Mouse (Mus musculus) adrenal gland, adult 2 months (tissue): ENCODE results near the gene Dicer1. TPM values are rescaled to one million over a fixed set of nuclear protein-coding genes. Genes with fewer than 3 reads are reported as not detected.
A peak's percentile ranks its signal among the peaks of the same experiment; 100 is the strongest.
"Not testable (repeated sequence)": the region's sequence is repeated elsewhere in the genome, so short reads cannot be mapped to it uniquely, and the experiment has no call there.

Experiments
- DNase-seq: peaks from one replicate; pipeline ENCODE4 v3.0.0; 2021
- polyA plus RNA-seq: library from polyadenylated mRNA; depleted of rRNA; stranded (reverse); fragments of >200 nt; gene quantifications from 2 replicates; pipeline ENCODE4 v1.2.3, GENCODE M21; 2012
- total RNA-seq, 2 experiments: library from RNA; stranded (reverse); gene quantifications; 2 replicates each; pipeline ENCODE4 v1.2.3; 2021

Dicer1 gene
- total and polyA plus RNA-seq, 3 experiments: 4.3 to 53.0 (median 33.6) TPM

DNA sequence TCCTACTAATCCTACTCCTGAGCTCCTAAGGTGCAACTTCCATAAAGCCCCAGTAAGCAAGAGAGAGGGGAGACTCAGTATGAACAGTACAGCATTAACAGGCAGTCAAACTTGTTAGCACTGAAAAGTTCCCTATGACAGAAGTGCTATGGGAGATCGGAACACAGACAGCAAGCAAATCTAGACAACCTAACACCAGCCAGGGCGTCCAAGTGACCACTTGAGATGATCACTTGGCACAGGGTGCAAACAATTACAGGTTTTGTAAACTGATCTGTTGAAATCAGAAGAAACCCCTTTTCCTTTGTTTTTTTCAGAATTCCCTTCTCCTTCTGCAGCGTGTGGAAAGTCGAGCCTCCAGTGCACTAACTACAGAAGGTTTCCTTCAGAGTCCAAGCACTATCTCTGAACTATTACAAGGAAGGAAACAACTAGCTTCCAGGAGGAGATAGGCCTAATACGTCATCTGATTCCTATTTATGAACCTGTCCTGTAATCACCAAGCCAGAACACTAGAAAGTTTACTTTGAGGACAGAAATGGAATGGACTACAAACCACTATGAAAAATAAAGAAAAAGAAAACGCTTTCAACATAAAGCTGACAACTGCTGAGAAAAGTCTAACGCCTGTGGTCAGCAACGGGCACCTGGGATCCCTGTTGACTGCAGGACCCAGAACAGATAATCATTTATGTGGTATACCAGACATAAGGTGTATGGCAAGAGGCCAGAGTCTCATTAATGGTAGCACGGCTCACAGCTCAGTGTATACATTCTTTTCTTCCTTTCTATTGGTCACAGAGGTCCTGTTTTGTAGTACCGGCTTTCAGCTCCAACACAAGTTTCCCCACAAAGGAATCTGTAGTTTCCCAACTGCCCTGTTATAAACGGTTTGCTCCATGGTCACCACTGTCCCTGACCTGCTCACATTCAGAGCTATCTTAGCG, 10.6 kb downstream of the Dicer1 start:
- no peak for DNase-seq

DNA sequence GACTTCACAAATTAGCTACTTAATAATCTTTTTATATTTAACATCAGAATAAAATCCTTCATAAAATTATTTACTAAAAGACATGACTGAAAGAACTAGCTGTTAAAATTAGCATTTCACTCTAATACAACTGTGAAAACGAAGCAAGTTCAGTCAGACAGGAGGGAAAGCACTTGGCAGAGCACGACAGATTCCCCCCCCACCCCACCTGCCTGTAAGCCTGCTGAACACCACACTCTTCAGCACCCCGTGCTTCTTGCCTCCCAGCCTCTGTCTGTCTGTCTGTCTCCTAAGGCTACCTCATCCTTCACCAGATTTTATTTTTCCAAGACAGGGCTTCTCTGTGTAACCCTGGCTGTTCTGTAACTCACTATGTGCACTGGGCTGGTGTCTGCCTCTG, 12.8 kb downstream of the Dicer1 start:
- DNase-seq: no peak

DNA sequence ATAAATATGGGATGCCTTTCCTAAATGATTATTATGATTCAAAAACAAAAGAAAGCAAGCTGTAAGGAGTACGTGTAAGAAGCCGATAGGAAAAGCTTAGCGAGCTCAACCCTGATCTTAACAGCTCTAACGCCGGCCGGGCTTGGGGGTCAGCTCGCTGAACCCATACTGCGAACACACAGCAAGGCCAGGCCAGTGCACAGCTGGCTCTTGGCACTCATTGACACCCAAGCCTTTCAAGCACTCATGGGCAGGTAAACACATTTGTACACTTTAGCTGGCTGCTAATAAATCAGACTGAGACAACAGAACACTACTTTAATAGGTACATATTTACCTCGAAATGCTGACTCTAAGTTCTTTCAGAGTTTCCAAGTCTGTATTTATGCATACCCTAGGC, 13.3 kb downstream of the Dicer1 start:
- DNase-seq: no peak

DNA sequence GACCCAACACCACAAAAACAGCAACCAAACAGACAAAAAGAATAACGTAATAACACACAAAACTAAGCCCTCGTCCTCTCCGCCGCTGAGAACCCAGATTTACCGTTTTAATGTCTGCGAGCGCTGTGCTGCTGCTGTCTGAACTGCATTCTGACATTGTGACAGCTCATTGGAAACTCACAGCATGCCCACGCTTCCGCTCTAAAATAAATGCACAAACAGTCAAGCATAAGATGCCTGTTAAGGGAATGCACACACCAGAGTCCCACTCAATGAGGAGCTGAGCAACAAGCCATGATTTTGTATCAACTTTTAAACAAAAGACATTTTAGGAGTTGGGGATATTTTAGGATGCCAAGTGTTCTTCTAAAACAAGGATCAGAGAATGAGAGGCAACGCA, 14.1 kb downstream of the Dicer1 start:
- DNase-seq: no peak

DNA sequence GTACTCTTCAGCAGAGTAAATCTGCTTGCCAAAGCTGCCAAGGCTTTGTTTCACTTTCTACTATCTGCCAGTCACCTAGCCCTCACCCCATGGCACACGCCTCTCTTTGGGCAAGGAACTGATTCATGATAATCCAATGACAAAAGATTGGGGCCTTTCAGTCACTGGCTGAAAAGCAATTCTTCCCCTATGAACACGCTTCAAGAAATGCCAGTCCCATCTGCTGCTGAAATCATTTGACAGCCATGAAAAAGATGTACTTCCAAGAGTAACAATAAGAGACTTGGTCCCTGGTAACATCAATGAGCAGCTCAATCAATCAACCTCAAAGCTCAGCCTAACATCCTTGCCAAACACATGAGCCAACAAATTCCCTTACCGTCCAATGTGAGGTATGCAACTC, 15.8 kb downstream of the Dicer1 start:
- DNase-seq: peak; percentile 46

DNA sequence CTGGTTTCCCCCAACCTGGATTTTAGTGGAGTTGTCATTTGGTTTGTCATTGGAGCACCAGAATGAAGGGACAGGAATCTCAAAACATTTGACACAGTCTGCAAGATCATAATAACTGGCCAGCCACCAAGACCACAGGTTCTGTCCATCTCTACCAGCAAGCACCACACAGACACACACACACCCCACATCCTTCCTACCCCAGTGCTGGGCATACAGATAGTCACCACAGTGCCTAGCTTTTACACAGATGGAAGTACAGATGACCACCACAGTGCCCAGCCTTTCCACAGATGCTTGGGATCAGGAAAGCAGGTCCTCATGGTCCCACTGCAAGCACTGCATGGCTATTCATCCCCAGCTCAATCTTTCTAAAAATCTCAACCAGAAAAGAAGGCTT, 18.6 kb downstream of the Dicer1 start:
- no peak for DNase-seq

DNA sequence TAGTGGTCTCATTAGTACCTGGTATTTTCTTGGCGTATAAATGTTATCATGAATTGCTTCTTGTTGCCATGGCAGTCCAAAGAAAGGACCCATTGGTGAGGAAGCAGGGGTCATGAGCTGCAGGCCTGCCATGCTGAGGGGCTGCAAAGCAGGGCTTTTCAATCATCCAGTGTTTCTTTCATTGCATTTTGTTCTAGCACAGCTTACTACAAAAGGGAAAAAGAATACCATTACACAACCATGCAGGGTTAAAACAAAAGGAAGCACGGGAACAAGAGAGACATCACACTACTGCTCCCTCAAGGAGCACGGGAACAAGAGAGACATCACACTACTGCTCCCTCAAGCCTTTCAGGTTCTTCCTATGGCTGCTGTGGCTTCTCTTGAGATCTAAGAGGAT, 20.0 kb downstream of the Dicer1 start:
- no peak for DNase-seq

DNA sequence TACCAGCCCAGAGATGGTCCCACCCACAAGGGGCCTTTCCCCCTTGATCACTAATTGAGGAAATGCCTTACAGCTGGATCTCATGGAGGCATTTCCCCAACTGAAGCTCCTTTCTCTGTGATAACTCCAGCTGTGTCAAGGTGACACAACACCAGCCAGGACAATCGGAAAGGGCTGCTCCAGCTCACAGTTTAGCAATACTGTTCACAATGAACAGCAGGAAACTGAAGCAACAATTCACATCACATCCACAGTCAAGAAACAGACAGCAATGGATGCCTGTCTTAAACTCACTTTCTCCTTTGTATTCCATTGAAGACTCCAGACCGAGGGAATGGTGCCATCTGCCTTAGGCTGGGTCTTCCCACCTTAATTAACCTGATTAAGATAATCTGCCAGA, 25.3 kb downstream of the Dicer1 start:
- DNase-seq: not testable (repeated sequence)

DNA sequence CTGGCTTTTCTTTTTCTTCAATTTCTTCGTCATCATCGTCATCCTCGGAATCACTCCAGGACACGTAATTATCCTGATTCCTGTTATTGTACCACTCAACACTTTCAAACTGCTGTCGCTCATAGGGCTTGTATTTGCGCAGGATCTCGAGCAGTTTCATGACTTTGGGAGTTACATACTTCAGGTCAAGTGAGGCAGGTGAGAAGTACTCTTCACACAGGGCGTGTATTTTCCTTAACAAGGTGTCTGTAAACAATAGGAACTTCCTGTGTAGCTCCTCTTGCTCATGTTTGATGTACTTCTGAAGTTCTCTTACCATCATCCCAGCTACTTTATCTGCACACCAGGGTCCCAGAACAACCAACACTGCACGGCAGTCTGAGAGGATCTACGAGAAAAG, 29.7 kb downstream of the Dicer1 start:
- no peak for DNase-seq

DNA sequence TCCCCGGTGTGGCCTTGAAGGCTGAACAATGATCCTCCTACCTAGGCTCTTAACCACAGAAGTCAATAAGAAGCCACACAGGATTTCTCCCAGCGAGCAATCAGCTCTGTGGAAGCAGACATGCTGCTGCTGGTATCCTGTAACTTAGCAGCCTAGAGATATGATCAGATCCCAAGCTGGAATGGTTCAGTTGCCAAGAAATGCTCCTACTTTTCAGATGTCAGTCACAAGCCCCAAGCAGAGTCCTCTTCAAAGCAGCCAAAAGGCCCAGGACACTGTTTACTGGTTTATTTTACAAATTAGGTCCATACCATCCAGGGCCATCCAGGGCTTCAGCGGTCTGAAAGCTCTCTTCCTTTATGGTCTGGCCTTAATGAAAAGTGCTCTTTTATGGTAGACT, 30.7 kb downstream of the Dicer1 start:
- DNase-seq: no peak

DNA sequence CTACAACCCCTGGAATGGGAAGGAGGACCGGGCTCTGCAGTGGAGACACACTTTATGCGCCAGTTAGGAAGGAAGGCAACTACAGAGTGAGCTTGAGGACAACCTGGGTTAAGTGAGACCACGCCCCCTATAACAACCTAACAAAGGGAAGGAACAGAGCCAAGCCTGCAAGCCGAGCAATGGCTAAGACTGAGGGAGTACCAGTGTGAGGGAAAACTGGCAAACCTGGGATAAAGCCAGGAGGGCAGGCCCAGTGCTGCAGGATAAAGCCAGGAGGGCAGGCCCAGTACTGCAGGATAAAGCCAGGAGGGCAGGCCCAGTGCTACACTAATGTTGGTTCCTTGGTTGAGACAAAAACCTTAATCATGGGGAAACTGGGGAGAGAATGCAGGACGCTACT, 32.8 kb downstream of the Dicer1 start:
- no peak for DNase-seq

DNA sequence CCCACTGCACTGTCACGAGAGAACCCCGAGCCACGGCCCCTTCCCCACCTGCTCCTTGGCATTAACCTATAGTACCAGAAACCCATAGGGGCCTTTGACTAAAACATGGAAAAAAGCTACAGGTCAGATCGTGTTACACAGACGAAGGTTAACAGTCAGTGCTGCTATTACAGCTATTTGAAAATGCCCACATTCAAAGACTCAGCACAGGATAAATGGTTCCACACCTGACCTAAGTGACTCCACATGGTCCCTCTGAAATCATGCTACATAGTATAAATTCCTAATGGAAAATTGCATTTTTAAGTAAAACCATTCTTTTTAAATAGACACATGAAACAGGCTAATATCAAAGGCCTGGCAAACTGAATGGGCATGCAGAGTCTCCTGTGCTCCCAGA, 35.3 kb downstream of the Dicer1 start:
- DNase-seq: no peak

DNA sequence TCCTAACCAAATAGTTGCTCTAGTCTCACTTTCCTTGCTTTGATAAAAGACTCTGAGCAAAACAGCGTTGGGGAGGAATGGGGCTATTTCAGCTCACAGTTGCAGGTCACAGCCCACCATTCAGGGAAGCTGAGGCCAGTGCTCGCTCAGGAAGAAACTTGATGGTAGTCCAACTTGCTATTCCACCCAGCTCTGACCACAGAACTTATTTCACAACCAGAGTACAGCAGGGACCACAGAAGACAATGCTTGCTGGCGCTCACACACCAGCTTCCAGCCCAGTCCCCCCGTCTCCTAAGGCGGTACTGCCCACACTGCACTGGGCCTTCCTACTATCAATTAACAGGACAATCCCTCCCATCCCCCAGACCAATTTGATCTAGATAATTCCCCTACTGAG, 36.3 kb downstream of the Dicer1 start:
- DNase-seq: no peak

DNA sequence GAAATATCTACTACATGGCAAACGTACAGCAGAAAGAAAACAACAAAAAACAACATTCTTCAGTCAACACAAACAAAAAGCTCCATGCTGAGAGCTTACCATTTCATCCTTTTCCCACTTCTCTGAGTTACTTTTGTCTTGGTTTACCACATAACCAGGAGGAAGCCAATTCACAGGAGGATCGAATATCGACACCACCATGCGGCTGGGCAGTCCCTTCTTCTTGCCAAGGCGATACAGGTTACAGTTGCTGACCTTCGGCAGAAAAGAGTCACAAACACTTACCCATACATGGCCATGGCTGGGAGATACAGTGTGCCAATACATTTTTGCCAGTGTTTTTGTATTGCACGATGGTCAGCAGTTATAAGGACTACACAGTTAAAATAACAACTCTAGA, 51.5 kb downstream of the Dicer1 start:
- DNase-seq: no peak

DNA sequence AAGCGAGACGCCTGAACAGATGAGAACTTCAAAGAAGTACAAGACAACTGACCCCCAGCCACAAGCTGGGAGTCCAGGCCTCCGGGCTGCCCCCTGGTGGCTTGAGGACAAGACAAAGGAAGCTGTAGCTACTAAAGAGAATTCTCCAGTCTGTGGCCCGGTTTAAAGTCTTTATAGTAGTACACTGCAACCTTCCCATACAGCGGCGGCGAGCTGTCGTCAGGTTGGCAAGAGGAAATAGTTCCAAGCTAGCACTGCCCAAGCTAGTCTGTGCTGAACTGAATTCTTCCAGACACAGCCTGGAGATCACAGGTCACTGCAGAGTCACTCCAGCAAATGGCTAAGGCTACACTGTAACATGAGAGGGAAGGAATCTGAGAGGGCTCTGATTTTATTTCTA, 52.0 kb downstream of the Dicer1 start:
- DNase-seq: peak; percentile 40

DNA sequence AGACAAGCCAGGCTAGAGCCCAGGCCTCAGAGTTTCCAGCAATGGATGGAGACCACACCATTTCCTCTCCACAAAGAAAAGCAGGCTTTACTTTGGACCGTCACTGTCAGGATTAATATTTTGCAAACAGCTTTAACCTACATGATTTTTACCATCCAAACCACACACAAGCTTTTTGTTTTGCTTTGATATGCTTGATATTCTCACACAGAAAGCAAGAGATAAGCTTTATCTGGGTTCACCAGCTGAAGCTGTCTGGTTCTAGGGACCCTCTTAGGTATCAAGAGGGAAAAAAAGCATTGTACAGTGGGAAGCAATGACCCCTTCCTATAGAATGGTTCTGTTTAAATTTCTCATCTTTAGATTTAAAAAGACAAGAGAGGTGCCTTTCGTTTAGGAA, 56.2 kb downstream of the Dicer1 start:
- DNase-seq: no peak

DNA sequence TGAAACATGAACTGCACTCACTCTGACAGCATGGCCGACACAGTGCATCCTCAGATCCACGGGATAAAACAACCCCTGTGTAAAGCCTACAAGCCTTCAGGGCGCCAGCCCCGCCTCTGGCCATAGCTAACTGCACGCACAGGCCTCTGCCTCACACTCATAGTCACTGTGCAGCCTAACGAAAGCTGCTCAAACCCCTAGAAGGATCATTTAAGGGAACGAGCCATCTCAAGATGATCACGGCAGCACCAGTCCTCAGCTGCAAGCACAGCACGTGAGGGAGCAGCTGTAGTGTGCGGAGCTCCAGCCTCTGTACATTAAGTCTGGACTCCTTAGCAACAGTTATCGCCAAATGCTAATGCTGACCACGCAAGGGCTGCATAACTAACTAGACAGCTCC, 58.9 kb downstream of the Dicer1 start:
- DNase-seq: no peak

DNA sequence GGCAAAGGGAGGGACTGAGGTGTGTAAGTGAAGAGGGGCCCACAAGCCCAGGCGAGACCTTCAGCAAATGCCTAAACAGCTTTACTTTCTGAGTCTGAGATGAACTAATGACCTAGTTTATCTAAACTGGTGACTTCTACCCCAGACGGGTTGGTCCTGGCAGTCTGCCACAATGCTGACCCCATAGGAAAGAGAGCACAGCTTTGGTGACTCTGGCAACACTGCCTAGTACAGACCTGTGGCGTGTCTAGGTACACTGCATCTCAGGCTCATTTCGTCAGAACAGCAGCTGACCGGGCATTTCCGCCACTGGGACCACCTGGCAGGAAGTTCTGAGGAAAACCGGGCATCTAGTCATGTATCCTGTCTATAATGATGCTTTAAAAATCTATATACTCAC, 61.3 kb downstream of the Dicer1 start:
- DNase-seq: no peak

DNA sequence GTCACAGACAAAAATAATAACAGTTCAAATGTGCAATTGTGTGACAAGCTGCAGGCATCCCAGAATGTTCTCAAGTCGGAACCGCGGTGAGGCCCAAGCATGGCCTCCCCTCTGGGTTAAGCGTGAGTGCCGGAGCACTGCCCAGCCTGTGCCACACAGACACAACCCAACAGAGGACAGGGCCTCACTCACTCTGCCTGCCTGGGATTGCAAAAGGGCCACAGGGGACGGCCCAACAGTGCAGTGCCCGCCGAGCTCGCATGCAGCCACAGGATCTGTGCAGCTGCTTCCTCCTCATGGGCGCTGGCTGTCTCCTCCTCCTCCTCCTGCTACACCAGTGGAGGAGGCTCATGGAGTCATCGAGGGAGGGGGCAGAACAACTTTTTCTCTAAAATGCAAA, 62.9 kb downstream of the Dicer1 start:
- DNase-seq: no peak

DNA sequence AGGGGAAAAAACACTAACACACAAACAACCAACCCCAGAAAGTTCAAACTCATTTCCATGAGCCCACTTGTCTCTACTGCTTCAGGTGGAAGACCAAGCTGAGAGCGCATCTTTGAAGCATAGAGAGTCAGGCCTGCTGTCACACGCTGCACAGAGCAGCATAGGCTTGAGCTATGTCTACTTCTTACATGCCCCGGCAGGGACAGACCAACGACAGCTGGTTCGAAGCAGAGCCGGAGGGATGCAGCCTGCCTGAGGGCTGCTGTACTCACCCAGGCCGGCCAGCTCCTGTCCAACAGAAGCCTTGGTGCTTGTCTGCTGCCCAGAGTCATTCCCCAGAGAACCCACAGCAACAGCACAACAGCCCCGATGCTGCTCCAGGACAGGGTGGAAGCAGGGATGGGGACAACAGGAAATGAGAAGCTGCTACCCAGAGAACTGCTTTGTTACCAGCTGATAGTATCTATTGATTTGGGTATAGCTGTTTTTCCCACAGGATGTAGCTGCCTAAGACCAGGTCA, 67.3 kb downstream of the Dicer1 start:
- DNase-seq: no peak

DNA sequence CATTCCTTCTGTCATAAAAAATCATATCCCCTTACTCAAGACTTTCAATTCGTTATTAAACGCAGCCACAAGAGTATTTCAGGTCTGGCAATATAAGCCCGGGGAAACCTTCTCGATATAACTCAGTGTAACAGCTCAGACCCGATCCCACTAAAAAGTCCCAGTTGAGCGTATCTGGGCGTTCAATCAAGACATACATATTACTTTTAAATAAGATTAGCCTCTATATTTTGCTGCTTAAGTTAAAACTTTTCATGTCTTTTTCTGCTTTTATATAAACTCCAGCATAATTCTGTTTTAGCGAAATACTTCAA, 72.0 kb downstream of the Dicer1 start:
- DNase-seq: no peak

DNA sequence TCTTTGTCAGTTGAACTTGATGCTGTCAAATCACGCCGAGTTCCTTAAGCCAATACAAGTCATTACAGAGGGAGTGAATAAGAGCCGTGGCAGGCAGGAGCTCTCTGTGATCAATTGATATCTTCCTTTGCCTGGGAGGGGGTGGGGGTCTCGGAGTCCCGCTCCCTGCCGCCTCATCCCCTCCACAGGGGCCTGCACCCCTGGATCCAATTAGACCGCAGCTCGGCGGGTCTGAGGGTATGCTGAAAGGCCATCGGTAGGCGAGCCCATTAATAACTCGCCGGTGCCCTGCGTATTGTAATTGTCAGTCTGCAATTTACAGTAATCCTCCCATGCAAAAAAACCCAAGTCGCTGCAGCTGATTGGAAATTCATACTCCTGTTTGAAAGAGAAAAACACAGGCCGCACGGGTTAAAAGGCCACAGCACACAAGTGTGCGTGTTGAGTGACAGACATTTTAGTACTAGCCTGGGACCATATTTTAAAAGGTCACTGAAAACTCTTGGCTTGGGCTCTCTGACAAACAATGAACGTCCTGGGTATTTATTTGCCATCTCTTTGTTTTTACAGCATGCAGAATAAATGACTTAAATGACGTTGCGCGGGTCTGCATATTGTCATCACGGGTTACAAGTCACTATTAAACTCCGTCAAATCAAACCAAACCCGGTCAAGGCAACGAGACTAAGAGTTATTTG, 72.5 kb downstream of the Dicer1 start:
- DNase-seq: no peak

DNA sequence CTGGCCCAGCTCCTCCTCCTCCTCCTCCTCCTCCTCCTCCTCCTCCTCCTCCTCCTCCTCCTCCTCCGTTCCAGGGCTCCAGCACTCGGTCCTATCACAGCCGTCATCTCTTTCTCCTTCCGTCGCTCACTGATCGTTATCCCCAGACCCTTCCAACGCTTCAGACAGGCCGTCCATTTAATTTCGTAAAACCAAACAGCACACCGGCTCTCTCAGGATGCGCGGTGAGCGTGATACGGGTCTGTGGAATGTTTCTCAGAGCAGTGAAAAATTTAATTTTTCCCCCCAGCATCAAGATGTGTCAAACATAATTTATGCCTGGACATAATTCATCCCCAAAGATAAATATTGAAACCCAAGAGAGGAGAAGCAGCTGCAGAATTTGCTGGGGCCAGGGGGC, 73.3 kb downstream of the Dicer1 start:
- no peak for DNase-seq
